Mouse (Mus musculus) olfactory bulb, adult 2 months (tissue): ENCODE data around the gene Calm3. TPM values are rescaled to one million over a fixed set of nuclear protein-coding genes. Genes with fewer than 3 reads are reported as not detected.
A peak's percentile ranks its signal among the peaks of the same experiment; 100 is the strongest.

ENCODE experiments used
- H3K27ac ChIP-seq: fragments of 200-500 bp; 2 replicates; pipeline ENCODE4 v1.5.1; 2012; ENCODE audit warnings: low read depth, low read length; ENCODE audit not compliant: insufficient read depth
- H3K4me1 ChIP-seq: fragments of 200-500 bp; 2 replicates; pipeline ENCODE4 v1.6.1; 2012; ENCODE audit warnings: low read length; ENCODE audit not compliant: control insufficient read depth, insufficient read depth
- H3K4me3 ChIP-seq: fragments of 200-500 bp; 2 replicates; pipeline ENCODE4 v1.5.1; 2012; ENCODE audit warnings: mild to moderate bottlenecking, low read depth, low read length, moderate library complexity; ENCODE audit not compliant: insufficient read depth
- CTCF ChIP-seq: fragments of 200-500 bp; IDR thresholded peaks from 2 replicates; pipeline ENCODE4 v1.5.1; 2012; ENCODE audit warnings: low read depth, mild to moderate bottlenecking, low read length, moderate library complexity; ENCODE audit not compliant: insufficient read depth
- POLR2A ChIP-seq: fragments of 200-500 bp; IDR thresholded peaks from 2 replicates; pipeline ENCODE4 v1.6.1; 2012; ENCODE audit warnings: mild to moderate bottlenecking, low read depth, low read length, moderate library complexity; ENCODE audit not compliant: insufficient read depth
- WGBS: fragments of 180-500 bp; shearing (Covaris S2); methylation state at CpG from one replicate; pipeline ENCODE4 v1.1.7; 2018; 5-methylcytosine and 5-hydroxymethylcytosine counted together
- polyA plus RNA-seq: library from polyadenylated mRNA; stranded (reverse); fragments of >200 nt; gene quantifications from 2 replicates; pipeline ENCODE4 v1.2.4, GENCODE M21; 2012; ENCODE audit warnings: low replicate concordance; ENCODE audit not compliant: missing spikeins, insufficient read depth, insufficient read length

Gene Calm3
- polyA plus RNA-seq, 1 experiment = 1,020 TPM

GRCm38 (mm10) chr7:16903439-16903955 lies 20.4 kb downstream of the Calm3 start:
- H3K4me3 ChIP-seq = no peak overlapping the region
- H3K27ac ChIP-seq = no peak overlapping the region
- TF ChIP-seq POLR2A = no peak
- no peak for TF ChIP-seq CTCF
- peaks cover 22% of the 10 kb centered on the region for H3K4me1 ChIP-seq
- WGBS = 78% methylated on average over 2 of the region's 2 CpGs

DNA sequence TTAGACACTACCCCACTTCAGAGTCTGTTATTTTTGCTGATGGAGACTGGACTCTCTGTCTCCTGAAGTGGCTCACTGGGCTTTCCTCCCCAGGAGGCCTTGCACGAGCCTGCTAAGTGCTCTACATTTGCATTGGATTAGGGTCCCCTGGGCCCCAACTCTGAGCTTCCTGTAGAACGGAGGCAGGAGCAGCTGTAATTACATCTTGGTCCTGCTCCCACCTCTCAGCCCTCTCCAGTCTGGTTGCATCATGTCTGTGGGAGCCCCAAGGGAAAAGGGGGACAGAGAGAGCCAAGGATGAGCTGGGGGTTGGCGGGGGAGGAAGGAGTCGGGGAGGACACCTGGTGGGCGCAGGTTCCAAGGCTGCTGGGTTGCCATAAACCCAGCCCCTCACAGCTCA lies 23.4 kb downstream of the Calm3 start:
- peaks cover 13% of the 10 kb centered on the region for H3K4me1 ChIP-seq
- H3K27ac ChIP-seq = no peak overlapping the region
- no peak overlapping the region for H3K4me3 ChIP-seq
- TF ChIP-seq POLR2A (no peak), CTCF (no peak)
- 44% methylated on average over 5 of the region's 5 CpGs for WGBS

GRCm38 (mm10) chr7:16895511-16895910 lies 28.4 kb downstream of the Calm3 start:
- no peak overlapping the region; the same call in 1 of the 2 replicates for H3K4me3 ChIP-seq
- 40% methylated on average over 10 of the region's 10 CpGs for WGBS
- H3K27ac ChIP-seq = no peak overlapping the region
- peaks cover 31% of the 10 kb centered on the region for H3K4me1 ChIP-seq
- TF ChIP-seq POLR2A (no peak), CTCF (no peak)

GRCm38 (mm10) chr7:16895000-16895399 lies 28.9 kb downstream of the Calm3 start:
- no peak overlapping the region for H3K27ac ChIP-seq
- 2% methylated on average over 24 of the region's 24 CpGs for WGBS
- peak overlapping the region; percentile 32 for H3K4me3 ChIP-seq
- H3K4me1 ChIP-seq = peaks cover 29% of the 10 kb centered on the region
- TF ChIP-seq CTCF = peak; percentile 78; the same call in 1 of the 2 replicates
- TF ChIP-seq POLR2A = no peak

- peaks cover 29% of the 10 kb centered on the region for H3K4me1 ChIP-seq
- no peak for TF ChIP-seq CTCF
- no peak for TF ChIP-seq POLR2A
- H3K4me3 ChIP-seq = no peak overlapping the region
- no peak overlapping the region for H3K27ac ChIP-seq
- WGBS = 27% methylated on average over 4 of the region's 4 CpGs
Observed at GRCm38 (mm10) chr7:16894279-16894678, 29.6 kb downstream of the Calm3 start.

- TF ChIP-seq POLR2A = no peak
- no peak for TF ChIP-seq CTCF
- Histone ChIP-seq H3K27ac (no peak overlapping the region), H3K4me3 (no peak overlapping the region), H3K4me1 (peaks cover 25% of the 10 kb centered on the region)
- WGBS = 17% methylated on average over 6 of the region's 6 CpGs
Observed at GRCm38 (mm10) chr7:16893612-16894011, 30.3 kb downstream of the Calm3 start.

- 52% methylated on average over 9 of the region's 9 CpGs for WGBS
- H3K4me1 ChIP-seq = peaks cover 25% of the 10 kb centered on the region
- H3K27ac ChIP-seq = no peak overlapping the region
- H3K4me3 ChIP-seq = no peak overlapping the region
- TF ChIP-seq POLR2A (no peak), CTCF (no peak)
Observed at GRCm38 (mm10) chr7:16892352-16892730, 31.6 kb downstream of the Calm3 start.

DNA sequence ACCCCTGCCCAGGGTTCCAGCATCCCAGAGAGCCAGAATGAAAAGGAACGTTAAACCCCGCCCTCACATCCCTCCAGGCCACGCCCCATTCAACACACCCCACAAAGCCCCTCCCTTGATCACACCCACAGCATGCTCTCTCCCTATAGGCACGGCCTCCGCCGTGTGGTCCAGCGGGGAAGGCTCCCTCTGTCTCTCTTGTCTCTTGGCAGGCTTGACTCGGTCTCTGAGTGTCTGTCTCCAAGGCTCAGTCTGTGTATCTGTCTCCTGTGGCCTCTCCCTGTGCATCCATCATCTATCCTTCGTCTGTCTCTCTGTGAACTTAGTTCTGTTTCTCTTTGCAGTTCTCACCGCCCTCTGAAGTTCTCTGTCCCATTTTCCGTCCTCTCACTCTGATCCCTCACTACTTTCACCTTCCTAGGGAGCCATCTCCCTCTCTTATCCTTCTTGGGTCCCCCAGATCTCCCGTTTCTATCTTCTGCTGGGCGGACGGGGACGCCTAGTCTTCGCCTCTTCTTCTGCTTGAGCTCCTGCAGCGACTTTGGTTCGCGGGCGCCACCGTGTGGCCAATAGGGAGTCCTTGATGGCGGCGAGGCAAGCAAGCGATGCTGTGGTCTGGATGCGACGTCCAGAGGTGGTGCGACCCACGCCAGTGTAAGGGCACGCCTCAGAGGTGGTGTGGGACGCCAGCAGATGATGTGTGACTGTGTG lies 32.1 kb downstream of the Calm3 start, which contains the start of gene Gng8:
Gene Gng8, plus strand, starts transcription at position 146 of the 711 bp plus-strand sequence.
- Histone ChIP-seq H3K4me3 (peak within 1 kb of the TSS; percentile 29), H3K27ac (no peak within 1 kb of the TSS)

DNA sequence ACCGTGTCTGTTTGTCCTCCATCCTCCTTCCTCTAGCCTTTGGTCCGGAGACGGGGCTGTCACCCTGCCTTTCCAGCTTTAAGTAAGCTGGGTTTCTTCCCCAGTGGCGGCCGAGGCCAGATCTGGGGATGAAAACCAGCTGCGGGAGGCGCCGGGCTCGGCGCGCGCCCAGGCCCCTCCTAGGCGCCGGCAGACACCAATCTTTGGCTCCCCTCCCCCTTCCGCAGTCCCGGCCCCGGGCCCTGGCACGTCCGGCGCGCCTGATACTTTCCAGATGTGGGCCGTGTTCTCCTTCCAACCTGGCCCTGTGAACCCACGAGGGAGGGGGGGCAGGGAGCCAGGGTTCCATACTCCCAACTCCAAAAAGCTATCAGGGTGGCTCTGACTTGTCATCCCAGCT lies 33.0 kb downstream of the Calm3 start:
- TF ChIP-seq CTCF (no peak), POLR2A (no peak)
- no peak overlapping the region for H3K4me3 ChIP-seq
- whole genome bisulfite sequencing = 8% methylated on average over 23 of the region's 23 CpGs
- H3K4me1 ChIP-seq = peaks cover 25% of the 10 kb centered on the region
- H3K27ac ChIP-seq = no peak overlapping the region

More for the DNA sequence above, 32.1 kb downstream of the Calm3 start, which contains the start of gene Gng8:
- H3K4me1 ChIP-seq = peaks cover 25% of the 10 kb centered on the region
- TF ChIP-seq CTCF (peak; percentile 80), POLR2A (no peak)
- 1% methylated on average over 30 of the region's 30 CpGs for WGBS
